7 mouse cellular contexts compared by ENCODE assay signal in genomic region chr14:55105386-55105785, GRCm38 (mm10). TPM values are rescaled to one million over a fixed set of nuclear protein-coding genes. Genes with fewer than 3 reads are reported as not detected.
DNase-seq lines count a peak whose midpoint lies in the region; ATAC-seq and TF ChIP-seq lines count a peak whose summit lies in the region.

No protein-coding gene starts in this region.

- H3K9ac ChIP-seq in lung, embryonic 14.5 days, result peak overlapping the region; percentile 53; the same call in 1 of the 2 replicates
- peak overlapping the region; percentile 59 for H3K9ac ChIP-seq in limb, embryonic 15.5 days
- H3K9ac ChIP-seq in stomach, embryonic 16.5 days (ENCODE audit: low read length), result peak overlapping the region; percentile 83

- H3K27me3 ChIP-seq in lung, embryonic 14.5 days (ENCODE audit: insufficient read depth, low read length), result peaks cover 11% of the 10 kb centered on the region
- peaks cover 38% of the 10 kb centered on the region for H3K27me3 ChIP-seq in forebrain, embryonic 10.5 days (ENCODE audit: poor library complexity, severe bottlenecking)
- peaks cover 15% of the 10 kb centered on the region for H3K27me3 ChIP-seq in limb, embryonic 15.5 days
- peaks cover 11% of the 10 kb centered on the region for H3K27me3 ChIP-seq in stomach, embryonic 16.5 days (ENCODE audit: control insufficient read depth, insufficient read depth, low read length)

- H3K36me3 ChIP-seq in lung, embryonic 14.5 days (ENCODE audit: insufficient read depth), result peaks cover 5% of the 10 kb centered on the region; the same call in 1 of the 2 replicates
- peaks cover 8% of the 10 kb centered on the region; the same call in 1 of the 2 replicates for H3K36me3 ChIP-seq in forebrain, embryonic 10.5 days (replicated peaks)
- peaks cover 19% of the 10 kb centered on the region; the same call in 1 of the 2 replicates for H3K36me3 ChIP-seq in limb, embryonic 15.5 days
- H3K36me3 ChIP-seq in stomach, embryonic 16.5 days (ENCODE audit: control insufficient read depth, insufficient read depth, low read length), result no peaks in the 10 kb centered on the region

- no peak for ATAC-seq in lung, embryonic 14.5 days (ENCODE audit: insufficient read depth)
- ATAC-seq in limb, embryonic 15.5 days (ENCODE audit: insufficient number of reproducible peaks, low FRiP score, low TSS enrichment, low read depth), result no peak
- no peak for ATAC-seq in stomach, embryonic 16.5 days (ENCODE audit: insufficient read depth, low FRiP score)

- DNase-seq in lung, embryonic 14.5 days, result no peak
- no peak for DNase-seq in lung, postnatal 36 days
- DNase-seq in forebrain, embryonic 10.5 days (ENCODE audit: extremely low spot score, low spot score), result no peak
- no peak for DNase-seq in ovary, postnatal 36 days (ENCODE audit: low spot score)
- no peak for DNase-seq in urinary bladder, postnatal 14 days (ENCODE audit: low spot score)

- peak overlapping the region; percentile 49 for H3K4me3 ChIP-seq in lung, embryonic 14.5 days (ENCODE audit: low read depth, low read length)
- peak overlapping the region; percentile 60 for H3K4me3 ChIP-seq in forebrain, embryonic 10.5 days
- peak overlapping the region; percentile 53 for H3K4me3 ChIP-seq in limb, embryonic 15.5 days
- peak overlapping the region; percentile 59 for H3K4me3 ChIP-seq in stomach, embryonic 16.5 days (replicated peaks; ENCODE audit: low read length)

- no peaks in the 10 kb centered on the region for H3K9me3 ChIP-seq in lung, embryonic 14.5 days (ENCODE audit: low read depth, low read length)
- H3K9me3 ChIP-seq in forebrain, embryonic 10.5 days, result no peaks in the 10 kb centered on the region
- no peaks in the 10 kb centered on the region for H3K9me3 ChIP-seq in limb, embryonic 15.5 days
- H3K9me3 ChIP-seq in stomach, embryonic 16.5 days (replicated peaks; ENCODE audit: control insufficient read depth, low read length), result no peaks in the 10 kb centered on the region

- H3K27ac ChIP-seq in lung, embryonic 14.5 days (ENCODE audit: low read depth), result no peak overlapping the region
- peak overlapping the region; percentile 86 for H3K27ac ChIP-seq in forebrain, embryonic 10.5 days
- peak overlapping the region; percentile 86 for H3K27ac ChIP-seq in limb, embryonic 15.5 days
- H3K27ac ChIP-seq in stomach, embryonic 16.5 days (ENCODE audit: low read length), result peak overlapping the region; percentile 91

- 5% methylated on average over 7 of the region's 7 CpGs for WGBS in lung, embryonic 14.5 days
- WGBS in forebrain, embryonic 10.5 days, result 2% methylated on average over 7 of the region's 7 CpGs
- 4% methylated on average over 7 of the region's 7 CpGs for WGBS in limb, embryonic 15.5 days
- WGBS in stomach, embryonic 16.5 days, result 6% methylated on average over 7 of the region's 7 CpGs

- peaks cover 5% of the 10 kb centered on the region; the same call in 1 of the 2 replicates for H3K4me1 ChIP-seq in lung, embryonic 14.5 days (ENCODE audit: insufficient read depth)
- peaks cover 58% of the 10 kb centered on the region for H3K4me1 ChIP-seq in forebrain, embryonic 10.5 days
- H3K4me1 ChIP-seq in limb, embryonic 15.5 days, result peaks cover 34% of the 10 kb centered on the region
- H3K4me1 ChIP-seq in stomach, embryonic 16.5 days (ENCODE audit: control insufficient read depth, insufficient read depth, low read length), result peaks cover 18% of the 10 kb centered on the region

- peak overlapping the region; percentile 79 for H3K4me2 ChIP-seq in lung, embryonic 14.5 days
- H3K4me2 ChIP-seq in limb, embryonic 15.5 days, result peak overlapping the region; percentile 90
- peak overlapping the region; percentile 99 for H3K4me2 ChIP-seq in stomach, embryonic 16.5 days (ENCODE audit: low read depth, low read length)

- TF ChIP-seq CTCF in lung, embryonic 14.5 days (IDR thresholded peaks at IDR 0.05; ENCODE audit: low read depth), result no peak

RNA-seq across cellular contexts. Expression of gene Ap1g2, which starts 1.0 kb away (rescaled TPM):
- 14.7 and 16.3 TPM in 2 replicates for polyA plus RNA-seq in lung, embryonic 14.5 days (2014; fragmentation: Nextera tagmentation; extraction: Ambion mirVana)
- polyA plus RNA-seq in forebrain, embryonic 10.5 days (2016; fragmentation: Nextera tagmentation; extraction: Ambion mirVana), result 16.4 and 18.5 TPM in 2 replicates
- polyA plus RNA-seq in limb, embryonic 15.5 days (2015; fragmentation: Nextera tagmentation; extraction: Ambion mirVana), result 24.9 and 25.2 TPM in 2 replicates
- 46.2 and 54.8 TPM in 2 replicates for polyA plus RNA-seq in stomach, embryonic 16.5 days (2015; fragmentation: Nextera tagmentation; extraction: Ambion mirVana)

RNA-seq across cellular contexts. Expression of gene Thtpa, which starts 10.8 kb away (rescaled TPM):
- polyA plus RNA-seq in lung, embryonic 14.5 days (2014; fragmentation: Nextera tagmentation; extraction: Ambion mirVana), result 19.2 and 20.1 TPM in 2 replicates
- polyA plus RNA-seq in forebrain, embryonic 10.5 days (2016; fragmentation: Nextera tagmentation; extraction: Ambion mirVana), result 30.5 and 31.4 TPM in 2 replicates
- 20.2 and 21.3 TPM in 2 replicates for polyA plus RNA-seq in limb, embryonic 15.5 days (2015; fragmentation: Nextera tagmentation; extraction: Ambion mirVana)
- 19.9 and 22.5 TPM in 2 replicates for polyA plus RNA-seq in stomach, embryonic 16.5 days (2015; fragmentation: Nextera tagmentation; extraction: Ambion mirVana)

RNA-seq across cellular contexts. Expression of gene Jph4, which starts 11.3 kb away (rescaled TPM):
- polyA plus RNA-seq in lung, embryonic 14.5 days (2014; fragmentation: Nextera tagmentation; extraction: Ambion mirVana), result 0.16 and 0.37 TPM in 2 replicates
- 0.31 and 0.56 TPM in 2 replicates for polyA plus RNA-seq in forebrain, embryonic 10.5 days (2016; fragmentation: Nextera tagmentation; extraction: Ambion mirVana)
- 1.5 and 2.1 TPM in 2 replicates for polyA plus RNA-seq in limb, embryonic 15.5 days (2015; fragmentation: Nextera tagmentation; extraction: Ambion mirVana)
- 1.1 and 1.2 TPM in 2 replicates for polyA plus RNA-seq in stomach, embryonic 16.5 days (2015; fragmentation: Nextera tagmentation; extraction: Ambion mirVana)

RNA-seq across cellular contexts. Expression of gene Zfhx2, which starts 13.3 kb away (rescaled TPM):
- polyA plus RNA-seq in lung, embryonic 14.5 days (2014; fragmentation: Nextera tagmentation; extraction: Ambion mirVana), result 3.4 and 3.5 TPM in 2 replicates
- 8.1 and 9.2 TPM in 2 replicates for polyA plus RNA-seq in forebrain, embryonic 10.5 days (2016; fragmentation: Nextera tagmentation; extraction: Ambion mirVana)
- polyA plus RNA-seq in limb, embryonic 15.5 days (2015; fragmentation: Nextera tagmentation; extraction: Ambion mirVana), result 4.0 and 4.8 TPM in 2 replicates
- polyA plus RNA-seq in stomach, embryonic 16.5 days (2015; fragmentation: Nextera tagmentation; extraction: Ambion mirVana), result 3.1 and 3.6 TPM in 2 replicates
